Mouse (Mus musculus) heart, embryonic 13.5 days (tissue): ENCODE data around the gene Zfand3. TPM values are rescaled to one million over a fixed set of nuclear protein-coding genes. Genes with fewer than 3 reads are reported as not detected.

Experiments used
- ATAC-seq: fragments of 200-750 bp; cut with Nextera tagmentation; 2 replicates; pipeline ENCODE4 v1.8.0; 2017; ENCODE audit warnings: moderate TSS enrichment; ENCODE audit not compliant: insufficient number of reproducible peaks, low FRiP score, low TSS enrichment; ENCODE audit errors: extremely low read depth
- H3K27ac ChIP-seq: fragments of 300-500 bp; sonication (generic); replicated peaks from 2 replicates; pipeline ENCODE4 v1.5.1; 2015; ENCODE audit warnings: moderate library complexity, mild to moderate bottlenecking, inconsistent platforms
- H3K27me3 ChIP-seq: fragments of 300-500 bp; sonication (generic); replicated peaks from 2 replicates; pipeline ENCODE4 v1.6.1; 2015; ENCODE audit warnings: mild to moderate bottlenecking, inconsistent platforms
- H3K36me3 ChIP-seq: fragments of 300-500 bp; sonication (generic); 2 replicates; pipeline ENCODE4 v1.6.1; 2015; ENCODE audit warnings: mild to moderate bottlenecking, inconsistent platforms
- H3K4me1 ChIP-seq: fragments of 300-500 bp; sonication (generic); 2 replicates; pipeline ENCODE4 v1.6.1; 2015; ENCODE audit warnings: inconsistent platforms
- H3K4me2 ChIP-seq: fragments of 300-500 bp; sonication (generic); 2 replicates; pipeline ENCODE4 v1.6.1; 2015; ENCODE audit warnings: inconsistent platforms, mild to moderate bottlenecking, moderate library complexity
- H3K4me3 ChIP-seq: fragments of 300-500 bp; sonication (generic); 2 replicates; pipeline ENCODE4 v1.5.1; 2015; ENCODE audit warnings: moderate library complexity, mild to moderate bottlenecking, inconsistent platforms
- H3K9ac ChIP-seq: fragments of 300-500 bp; sonication (generic); 2 replicates; pipeline ENCODE4 v1.6.1; 2015; ENCODE audit warnings: inconsistent platforms, mild to moderate bottlenecking, moderate library complexity
- H3K9me3 ChIP-seq: fragments of 300-500 bp; sonication (generic); 2 replicates; pipeline ENCODE4 v1.6.1; 2016; ENCODE audit warnings: inconsistent platforms
- WGBS: fragments of 180-500 bp; shearing (Covaris S2); methylation state at CpG from one replicate; pipeline ENCODE4 v1.1.7; 2015; ENCODE audit warnings: mixed read lengths; 5-methylcytosine and 5-hydroxymethylcytosine counted together
- polyA plus RNA-seq: library from polyadenylated mRNA; unstranded; fragments of >200 nt; fragmentation: Nextera tagmentation; extraction: Ambion mirVana; gene quantifications from 2 replicates; pipeline ENCODE4 v1.2.1, GENCODE M21; 2015

The Zfand3 gene
- polyA plus RNA-seq, 1 experiment from 2014 or later, result 55.7 TPM

DNA sequence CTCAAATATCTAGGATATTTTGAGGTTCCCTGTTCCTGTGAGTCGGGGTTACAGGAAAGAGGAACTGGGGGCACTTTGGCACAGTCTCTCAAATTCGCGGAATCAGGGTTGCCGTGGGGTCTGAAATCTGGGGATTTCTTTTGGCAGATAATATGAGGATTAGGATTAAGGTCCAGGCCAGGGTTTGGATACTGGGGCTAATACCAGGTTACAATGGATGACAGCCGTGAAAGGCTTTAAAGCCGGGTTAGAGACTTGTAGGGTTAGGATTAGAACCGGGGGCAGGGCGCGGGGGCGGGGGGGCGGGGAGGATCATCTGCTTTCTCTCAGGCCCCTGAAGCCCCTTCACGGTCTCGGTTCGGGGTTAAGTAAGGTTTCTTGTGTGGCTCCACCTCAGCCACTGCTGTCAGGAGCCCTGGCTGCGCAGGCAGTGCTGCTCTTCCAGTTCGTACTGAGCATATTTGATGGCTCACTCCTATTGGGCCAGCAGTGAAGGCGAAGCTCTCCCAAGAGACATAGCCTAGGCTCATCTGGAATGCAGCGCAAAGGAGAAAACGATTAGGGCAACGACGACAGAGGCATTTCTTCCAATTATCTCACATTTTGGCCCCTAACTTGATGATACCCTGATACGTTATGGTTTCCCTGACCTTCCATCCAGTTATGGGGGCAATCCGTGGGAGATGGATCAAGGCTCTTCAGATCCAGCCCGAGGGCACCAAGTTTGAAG, 5.8 kb upstream of the Zfand3 start:
- no peak for ATAC-seq
- Histone ChIP-seq H3K4me2 (no peak overlapping the region), H3K27ac (no peak overlapping the region), H3K36me3 (no peaks in the 10 kb centered on the region), H3K9ac (no peak overlapping the region), H3K27me3 (no peaks in the 10 kb centered on the region), H3K9me3 (no peaks in the 10 kb centered on the region), H3K4me3 (no peak overlapping the region), H3K4me1 (peaks cover 8% of the 10 kb centered on the region)
- 75% methylated on average over 24 of the region's 24 CpGs for WGBS

DNA sequence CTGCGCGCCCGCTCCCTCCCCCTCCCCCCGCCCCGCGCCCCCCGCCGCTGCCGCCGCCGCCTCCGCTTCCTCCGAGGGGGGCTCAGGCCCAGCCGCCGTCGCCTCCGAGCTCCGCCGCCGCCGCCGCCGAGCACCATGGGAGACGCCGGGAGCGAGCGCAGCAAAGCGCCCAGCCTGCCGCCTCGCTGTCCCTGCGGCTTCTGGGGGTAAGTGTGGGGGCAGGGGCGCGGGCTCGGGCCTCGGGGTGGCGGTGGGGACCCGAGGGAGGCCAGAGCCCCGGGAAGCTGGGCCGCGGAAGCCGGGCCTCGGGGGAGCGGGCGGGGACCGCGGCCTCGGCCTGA, 540 bp downstream of the Zfand3 start:
- Histone ChIP-seq H3K4me3 (peak overlapping the region; percentile 89), H3K9ac (peak overlapping the region; percentile 99), H3K4me2 (peak overlapping the region; percentile 92), H3K9me3 (no peaks in the 10 kb centered on the region), H3K4me1 (peaks cover 45% of the 10 kb centered on the region), H3K27me3 (no peaks in the 10 kb centered on the region), H3K36me3 (peaks cover 5% of the 10 kb centered on the region; the same call in 1 of the 2 replicates), H3K27ac (peak overlapping the region; percentile 99)
- under 1% methylated on average over 41 of the region's 47 CpGs for WGBS
- ATAC-seq, result peak; percentile 39; the same call in 1 of the 2 replicates

DNA sequence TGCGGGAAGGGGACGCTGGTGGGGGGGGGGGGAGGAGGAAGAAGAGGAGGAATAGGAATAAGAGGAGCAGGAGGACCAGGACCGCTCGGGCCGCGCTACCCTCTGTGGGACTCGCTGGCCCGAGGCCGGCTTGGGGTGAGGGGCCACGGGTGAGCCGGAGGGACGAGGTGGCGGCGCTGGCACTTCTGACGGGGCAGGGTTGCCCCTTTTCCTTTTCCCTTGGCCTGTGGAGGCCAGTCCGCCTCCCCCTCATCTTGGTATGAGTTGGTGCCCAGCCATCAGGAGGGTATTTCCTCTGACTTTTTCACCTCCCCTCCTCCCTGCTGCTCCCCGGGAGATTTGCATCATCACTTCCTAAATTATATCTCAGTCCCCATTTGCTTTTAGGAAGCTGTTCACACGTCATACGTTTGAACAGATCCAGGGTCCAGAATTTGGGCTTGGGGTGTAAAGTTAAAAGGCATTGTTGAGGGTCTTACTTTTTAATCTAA, 963 bp downstream of the Zfand3 start:
- no peaks in the 10 kb centered on the region for H3K27me3 ChIP-seq
- peak overlapping the region; percentile 92 for H3K4me2 ChIP-seq
- H3K4me3 ChIP-seq, result peak overlapping the region; percentile 89
- ATAC-seq, result peak; percentile 23
- peak overlapping the region; percentile 99 for H3K9ac ChIP-seq
- peak overlapping the region; percentile 99 for H3K27ac ChIP-seq
- peaks cover 48% of the 10 kb centered on the region for H3K4me1 ChIP-seq
- under 1% methylated on average over 17 of the region's 19 CpGs for WGBS
- H3K9me3 ChIP-seq, result no peaks in the 10 kb centered on the region
- H3K36me3 ChIP-seq, result peaks cover 8% of the 10 kb centered on the region; the same call in 1 of the 2 replicates

DNA sequence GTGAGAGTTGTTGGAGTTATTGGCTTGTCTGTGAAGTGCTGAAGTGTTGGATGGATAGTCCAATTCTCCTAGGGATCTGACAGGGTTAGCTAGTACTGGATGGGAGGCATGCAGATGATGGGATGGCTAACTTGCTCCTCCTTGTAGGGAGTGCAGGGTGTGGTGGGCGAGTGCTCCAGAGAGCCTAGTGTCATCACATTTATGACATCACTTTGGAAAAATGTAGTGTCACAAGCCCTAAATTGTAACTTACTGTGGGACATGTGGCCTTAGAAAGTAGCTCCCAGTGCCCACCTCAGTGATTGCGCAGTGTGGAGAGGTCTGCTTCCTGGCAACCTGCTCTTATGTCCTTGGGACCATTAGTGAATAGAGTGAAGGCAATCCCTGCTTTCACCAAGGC, 2.3 kb downstream of the Zfand3 start:
- H3K4me3 ChIP-seq, result peak overlapping the region; percentile 89
- peaks cover 48% of the 10 kb centered on the region for H3K4me1 ChIP-seq
- H3K4me2 ChIP-seq, result peak overlapping the region; percentile 92
- peak overlapping the region; percentile 50; the same call in 1 of the 2 replicates for H3K9ac ChIP-seq
- no peaks in the 10 kb centered on the region for H3K27me3 ChIP-seq
- H3K36me3 ChIP-seq, result peaks cover 8% of the 10 kb centered on the region; the same call in 1 of the 2 replicates
- no peaks in the 10 kb centered on the region for H3K9me3 ChIP-seq
- no peak for ATAC-seq
- 57% methylated on average over 2 of the region's 2 CpGs for WGBS
- peak overlapping the region; percentile 34; the same call in 1 of the 2 replicates for H3K27ac ChIP-seq

DNA sequence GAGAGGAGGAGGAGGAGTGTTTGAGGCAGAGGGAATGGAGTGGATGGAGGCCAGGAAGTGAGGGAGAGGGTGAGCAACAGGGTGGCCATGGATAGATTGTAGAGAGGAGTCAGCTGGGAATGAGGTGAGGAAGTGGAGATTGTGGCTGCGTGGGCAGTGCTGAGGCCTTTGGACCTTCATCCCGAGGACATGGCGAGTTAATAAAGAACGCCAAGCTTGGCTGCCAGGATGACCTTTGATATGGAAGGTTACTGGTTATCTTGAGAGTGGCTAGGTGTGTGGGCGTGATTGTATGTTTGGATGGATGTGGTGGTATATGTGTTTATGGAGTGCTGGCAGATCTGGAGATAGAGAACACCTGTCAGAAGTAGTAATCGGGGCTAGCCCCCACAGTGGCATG, 3.4 kb downstream of the Zfand3 start:
- H3K9ac ChIP-seq, result peak overlapping the region; percentile 47
- no peaks in the 10 kb centered on the region for H3K9me3 ChIP-seq
- 47% methylated on average over 6 of the region's 6 CpGs for WGBS
- H3K27me3 ChIP-seq, result no peaks in the 10 kb centered on the region
- H3K27ac ChIP-seq, result 0 out of 2 replicates have a peak overlapping the region, but pooled peaks have one; percentile 8
- H3K4me2 ChIP-seq, result peak overlapping the region; percentile 92
- H3K36me3 ChIP-seq, result peaks cover 8% of the 10 kb centered on the region; the same call in 1 of the 2 replicates
- H3K4me1 ChIP-seq, result peaks cover 53% of the 10 kb centered on the region
- ATAC-seq, result no peak
- no peak overlapping the region; the same call in 1 of the 2 replicates for H3K4me3 ChIP-seq

DNA sequence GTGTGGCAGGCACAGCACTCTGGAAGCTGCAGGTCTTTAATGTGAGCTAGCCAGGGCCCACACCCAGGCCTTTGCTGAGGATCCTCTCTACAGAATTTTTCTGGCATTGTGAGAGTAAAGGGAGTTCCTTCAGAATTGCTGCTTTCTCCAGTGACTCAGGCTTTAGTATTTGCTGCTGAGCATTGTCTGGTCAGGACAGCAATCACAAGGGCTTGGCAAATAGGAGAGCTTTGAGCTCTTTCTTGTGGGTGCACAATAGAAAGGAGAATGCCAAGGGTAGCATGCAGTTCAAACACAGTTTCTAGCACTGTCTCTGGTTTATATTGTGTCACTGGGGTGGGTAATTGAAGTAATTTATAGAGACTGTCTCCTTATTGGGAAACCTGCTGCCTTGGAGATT, 3.9 kb downstream of the Zfand3 start:
- H3K36me3 ChIP-seq, result peaks cover 8% of the 10 kb centered on the region; the same call in 1 of the 2 replicates
- peak overlapping the region; percentile 8; the same call in 1 of the 2 replicates for H3K27ac ChIP-seq
- ATAC-seq, result no peak
- peaks cover 48% of the 10 kb centered on the region for H3K4me1 ChIP-seq
- no peaks in the 10 kb centered on the region for H3K27me3 ChIP-seq
- H3K4me3 ChIP-seq, result no peak overlapping the region
- H3K9me3 ChIP-seq, result no peaks in the 10 kb centered on the region
- peak overlapping the region; percentile 11; the same call in 1 of the 2 replicates for H3K9ac ChIP-seq
- peak overlapping the region; percentile 92 for H3K4me2 ChIP-seq

DNA sequence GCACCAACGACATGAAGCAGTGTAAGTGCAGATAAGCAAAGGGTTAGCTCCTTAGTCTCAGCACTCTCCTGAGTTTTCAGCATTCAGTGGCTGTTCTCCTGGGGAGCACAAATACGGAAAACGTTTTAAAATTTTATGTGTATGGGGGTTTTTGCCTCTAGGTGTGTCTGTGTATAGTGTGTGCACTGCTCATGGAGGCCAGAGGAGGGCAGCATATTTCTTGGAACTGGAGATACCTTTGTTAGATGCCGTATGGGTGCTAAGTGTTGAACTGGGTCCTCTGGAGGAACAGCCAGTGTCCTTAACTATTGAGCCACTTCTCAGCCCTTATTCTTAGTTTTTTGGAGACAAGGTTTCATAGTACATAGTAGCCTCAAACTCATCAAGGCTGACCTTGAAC, 10.1 kb downstream of the Zfand3 start:
- H3K4me3 ChIP-seq, result no peak overlapping the region
- H3K27ac ChIP-seq, result no peak overlapping the region
- no peaks in the 10 kb centered on the region for H3K27me3 ChIP-seq
- H3K4me2 ChIP-seq, result no peak overlapping the region
- H3K4me1 ChIP-seq, result peaks cover 39% of the 10 kb centered on the region
- H3K9ac ChIP-seq, result no peak overlapping the region
- ATAC-seq, result no peak
- WGBS, result 90% methylated on average over 4 of the region's 4 CpGs
- H3K9me3 ChIP-seq, result 0 out of 2 replicates have a peak, but pooled peaks cover 3% of the 10 kb centered on the region
- H3K36me3 ChIP-seq, result peaks cover 21% of the 10 kb centered on the region; the same call in 1 of the 2 replicates

DNA sequence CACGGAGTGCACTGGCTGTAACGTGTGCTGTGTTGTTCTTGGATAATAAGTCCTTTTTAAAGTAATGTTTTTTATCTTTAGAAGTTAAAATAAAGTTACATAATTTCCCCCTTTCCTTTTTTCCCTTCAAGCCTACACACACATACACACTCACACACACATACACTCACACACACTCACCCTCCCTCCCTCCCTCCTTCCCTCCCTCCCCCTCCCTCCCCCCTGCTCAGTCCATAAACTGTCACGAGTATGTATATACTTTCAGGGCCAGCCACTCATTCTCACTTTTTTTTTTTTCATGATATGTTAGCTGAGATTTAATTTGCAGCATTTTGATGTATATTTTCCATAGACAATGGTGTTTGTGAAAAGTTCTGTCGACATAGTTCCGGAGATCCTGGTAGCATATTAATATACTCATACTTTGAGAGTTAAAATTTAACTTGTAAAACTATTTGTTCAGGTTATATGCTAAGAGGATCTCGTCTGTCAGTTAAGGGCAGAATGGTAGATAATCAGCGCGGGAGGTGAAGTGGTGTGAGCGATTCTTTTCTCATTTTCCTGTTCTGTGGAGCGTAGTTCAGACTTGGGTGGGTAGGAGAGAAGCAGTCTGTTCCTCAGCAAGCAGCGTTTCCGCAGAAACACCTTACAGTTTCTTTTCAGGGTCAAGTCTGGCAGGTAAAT, 14.5 kb downstream of the Zfand3 start:
- peaks cover 8% of the 10 kb centered on the region; the same call in 1 of the 2 replicates for H3K36me3 ChIP-seq
- 76% methylated on average over 12 of the region's 12 CpGs for WGBS
- H3K27ac ChIP-seq, result no peak overlapping the region
- H3K4me1 ChIP-seq, result peaks cover 67% of the 10 kb centered on the region
- no peaks in the 10 kb centered on the region for H3K27me3 ChIP-seq
- H3K4me3 ChIP-seq, result no peak overlapping the region
- ATAC-seq, result no peak
- H3K9me3 ChIP-seq, result 0 out of 2 replicates have a peak, but pooled peaks cover 3% of the 10 kb centered on the region
- H3K4me2 ChIP-seq, result no peak overlapping the region
- H3K9ac ChIP-seq, result no peak overlapping the region

DNA sequence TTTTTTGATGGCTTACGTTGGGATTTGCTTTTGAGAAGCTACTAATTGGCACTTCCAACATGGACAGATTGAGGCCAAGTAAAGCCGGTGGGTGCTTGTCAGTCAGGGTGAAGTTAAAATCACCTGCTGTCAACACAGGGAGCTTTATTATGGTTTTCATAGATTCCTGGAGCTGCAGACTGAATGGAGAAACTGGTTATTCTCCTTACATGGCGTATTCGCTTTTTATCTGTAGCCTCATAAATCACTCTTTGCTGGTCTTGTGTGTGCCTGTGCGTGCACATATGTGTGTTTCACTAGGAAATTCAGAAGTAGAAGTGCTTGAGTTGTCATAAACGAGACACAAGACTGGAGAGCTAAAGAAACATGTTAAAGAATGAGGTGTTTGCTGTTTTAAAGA, 15.4 kb downstream of the Zfand3 start:
- Histone ChIP-seq H3K27ac (no peak overlapping the region), H3K9ac (no peak overlapping the region), H3K4me2 (no peak overlapping the region), H3K9me3 (no peaks in the 10 kb centered on the region), H3K36me3 (no peaks in the 10 kb centered on the region), H3K4me3 (no peak overlapping the region), H3K27me3 (no peaks in the 10 kb centered on the region), H3K4me1 (peaks cover 74% of the 10 kb centered on the region)
- WGBS, result 76% methylated on average over 6 of the region's 6 CpGs
- no peak for ATAC-seq

DNA sequence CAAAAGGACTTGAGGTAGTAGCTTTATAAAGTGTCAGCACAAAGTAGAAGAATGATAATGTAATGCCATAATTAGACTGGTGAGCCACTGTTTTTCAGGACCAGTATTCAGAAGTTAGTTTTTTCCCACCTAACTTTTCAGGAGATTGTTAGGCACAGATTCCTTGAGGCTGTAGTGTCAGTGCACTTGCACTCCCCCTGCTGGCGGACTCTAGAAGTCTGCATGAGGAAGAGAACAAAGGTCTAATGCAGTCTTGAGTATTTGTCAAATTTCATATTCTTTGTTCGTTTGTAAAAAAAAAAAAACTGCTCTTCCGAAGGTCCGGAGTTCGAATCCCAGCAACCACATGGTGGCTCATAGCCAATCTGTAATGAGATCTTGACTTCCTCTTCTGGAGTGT, 20.1 kb downstream of the Zfand3 start:
- Histone ChIP-seq H3K27me3 (no peaks in the 10 kb centered on the region), H3K27ac (no peak overlapping the region), H3K36me3 (no peaks in the 10 kb centered on the region), H3K9me3 (no peaks in the 10 kb centered on the region), H3K4me3 (no peak overlapping the region), H3K9ac (no peak overlapping the region), H3K4me1 (peaks cover 94% of the 10 kb centered on the region), H3K4me2 (no peak overlapping the region)
- ATAC-seq, result no peak
- WGBS, result 55% methylated on average over 5 of the region's 5 CpGs

DNA sequence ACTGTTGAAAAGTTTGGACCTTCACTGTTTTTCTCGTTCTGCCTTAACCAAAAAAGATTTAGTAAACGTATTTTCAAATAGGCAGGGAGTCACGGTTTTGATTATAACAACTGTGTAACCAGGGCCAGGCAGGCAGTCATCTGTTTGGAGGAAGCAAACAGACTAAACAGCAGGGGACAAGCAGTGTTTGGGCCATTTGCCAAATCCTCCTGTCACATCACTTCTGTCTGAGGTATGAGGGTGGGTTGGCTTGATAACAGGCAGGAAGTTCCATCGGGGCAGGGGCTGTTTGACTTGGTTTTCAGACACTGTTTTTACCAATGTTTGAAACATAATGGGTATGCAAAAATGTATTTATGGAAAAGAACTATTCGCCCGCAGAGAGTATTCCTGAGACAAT, 22.1 kb downstream of the Zfand3 start:
- no peak for ATAC-seq
- Histone ChIP-seq H3K27ac (peak overlapping the region; percentile 73), H3K9me3 (no peaks in the 10 kb centered on the region), H3K4me1 (peaks cover 93% of the 10 kb centered on the region), H3K4me2 (peak overlapping the region; percentile 46), H3K27me3 (no peaks in the 10 kb centered on the region), H3K4me3 (no peak overlapping the region), H3K36me3 (no peaks in the 10 kb centered on the region), H3K9ac (peak overlapping the region; percentile 3; the same call in 1 of the 2 replicates)
- 21% methylated on average over 6 of the region's 6 CpGs for WGBS
